Mouse (Mus musculus): Measurements from ENCODE around the gene Fam98a. TPM values are rescaled to one million over a fixed set of nuclear protein-coding genes. Genes with fewer than 3 reads are reported as not detected.

Fam98a gene
- polyA plus RNA-seq, 1 experiment from 2014 or later, result 10.4 TPM

- H3K27ac ChIP-seq (ENCODE audit: low read depth, low read length), result no peak overlapping the region
- H3K9me3 ChIP-seq (ENCODE audit: control insufficient read depth, low read length), result no peaks in the 10 kb centered on the region
- no peak overlapping the region for H3K4me2 ChIP-seq
- no peaks in the 10 kb centered on the region for H3K36me3 ChIP-seq (ENCODE audit: control insufficient read depth, insufficient read depth, low read length)
- no peak for DNase-seq (ENCODE audit: low spot score)
- no peaks in the 10 kb centered on the region for H3K4me1 ChIP-seq (replicated peaks; ENCODE audit: control insufficient read depth, insufficient read depth, low read length)
- no peaks in the 10 kb centered on the region for H3K27me3 ChIP-seq (replicated peaks; ENCODE audit: control insufficient read depth, insufficient read depth, low read length)
- 87% methylated on average over 6 of the region's 6 CpGs for WGBS
- H3K9ac ChIP-seq (ENCODE audit: low read depth, low read length), result no peak overlapping the region
- ATAC-seq (replicated peaks; ENCODE audit: low FRiP score), result no peak
- H3K4me3 ChIP-seq (ENCODE audit: low read depth, low read length), result no peak overlapping the region
These were observed 19.2 kb downstream of the Fam98a start for GRCm38 (mm10) chr17:75532469-75532986.

GRCm38 (mm10) chr17:75529222-75529935 is 22.4 kb downstream of the Fam98a start:
- no peaks in the 10 kb centered on the region for H3K27me3 ChIP-seq (replicated peaks; ENCODE audit: control insufficient read depth, insufficient read depth, low read length)
- 93% methylated on average over 14 of the region's 14 CpGs for WGBS
- ATAC-seq (replicated peaks; ENCODE audit: low FRiP score), result no peak

GRCm38 (mm10) chr17:75526411-75526810 is 25.3 kb downstream of the Fam98a start:
- Histone ChIP-seq H3K27me3 (replicated peaks; ENCODE audit: control insufficient read depth, insufficient read depth, low read length) (no peaks in the 10 kb centered on the region), H3K4me2 (no peak overlapping the region), H3K4me1 (replicated peaks; ENCODE audit: control insufficient read depth, insufficient read depth, low read length) (no peaks in the 10 kb centered on the region; the same call in 1 of the 2 replicates), H3K9ac (ENCODE audit: low read depth, low read length) (no peak overlapping the region), H3K27ac (ENCODE audit: low read depth, low read length) (no peak overlapping the region), H3K4me3 (ENCODE audit: low read depth, low read length) (no peak overlapping the region), H3K9me3 (ENCODE audit: control insufficient read depth, low read length) (no peaks in the 10 kb centered on the region), H3K36me3 (ENCODE audit: control insufficient read depth, insufficient read depth, low read length) (no peaks in the 10 kb centered on the region; the same call in 1 of the 2 replicates)
- no peak for ATAC-seq (replicated peaks; ENCODE audit: low FRiP score)
- whole genome bisulfite sequencing, result 77% methylated on average over 1 of the region's 1 CpGs
- DNase-seq (ENCODE audit: low spot score), result no peak

More at GRCm38 (mm10) chr17:75529222-75529935, 22.4 kb downstream of the Fam98a start:
- Histone ChIP-seq H3K4me3 (ENCODE audit: low read depth, low read length) (no peak overlapping the region), H3K4me2 (no peak overlapping the region), H3K4me1 (replicated peaks; ENCODE audit: control insufficient read depth, insufficient read depth, low read length) (no peaks in the 10 kb centered on the region), H3K9me3 (ENCODE audit: control insufficient read depth, low read length) (no peaks in the 10 kb centered on the region), H3K36me3 (ENCODE audit: control insufficient read depth, insufficient read depth, low read length) (no peaks in the 10 kb centered on the region; the same call in 1 of the 2 replicates), H3K9ac (ENCODE audit: low read depth, low read length) (no peak overlapping the region), H3K27ac (ENCODE audit: low read depth, low read length) (no peak overlapping the region)
- no peak for DNase-seq (ENCODE audit: low spot score)

- Histone ChIP-seq H3K4me3 (ENCODE audit: low read depth, low read length) (no peak overlapping the region), H3K27me3 (replicated peaks; ENCODE audit: control insufficient read depth, insufficient read depth, low read length) (no peaks in the 10 kb centered on the region), H3K4me1 (replicated peaks; ENCODE audit: control insufficient read depth, insufficient read depth, low read length) (no peaks in the 10 kb centered on the region; the same call in 1 of the 2 replicates), H3K36me3 (ENCODE audit: control insufficient read depth, insufficient read depth, low read length) (no peaks in the 10 kb centered on the region; the same call in 1 of the 2 replicates), H3K9me3 (ENCODE audit: control insufficient read depth, low read length) (no peaks in the 10 kb centered on the region), H3K4me2 (no peak overlapping the region), H3K27ac (ENCODE audit: low read depth, low read length) (no peak overlapping the region), H3K9ac (ENCODE audit: low read depth, low read length) (no peak overlapping the region)
- WGBS, result 48% methylated on average over 3 of the region's 3 CpGs
- ATAC-seq (replicated peaks; ENCODE audit: low FRiP score), result no peak
- no peak for DNase-seq (ENCODE audit: low spot score)
These were observed 27.9 kb downstream of the Fam98a start for GRCm38 (mm10) chr17:75523812-75524211.

DNA sequence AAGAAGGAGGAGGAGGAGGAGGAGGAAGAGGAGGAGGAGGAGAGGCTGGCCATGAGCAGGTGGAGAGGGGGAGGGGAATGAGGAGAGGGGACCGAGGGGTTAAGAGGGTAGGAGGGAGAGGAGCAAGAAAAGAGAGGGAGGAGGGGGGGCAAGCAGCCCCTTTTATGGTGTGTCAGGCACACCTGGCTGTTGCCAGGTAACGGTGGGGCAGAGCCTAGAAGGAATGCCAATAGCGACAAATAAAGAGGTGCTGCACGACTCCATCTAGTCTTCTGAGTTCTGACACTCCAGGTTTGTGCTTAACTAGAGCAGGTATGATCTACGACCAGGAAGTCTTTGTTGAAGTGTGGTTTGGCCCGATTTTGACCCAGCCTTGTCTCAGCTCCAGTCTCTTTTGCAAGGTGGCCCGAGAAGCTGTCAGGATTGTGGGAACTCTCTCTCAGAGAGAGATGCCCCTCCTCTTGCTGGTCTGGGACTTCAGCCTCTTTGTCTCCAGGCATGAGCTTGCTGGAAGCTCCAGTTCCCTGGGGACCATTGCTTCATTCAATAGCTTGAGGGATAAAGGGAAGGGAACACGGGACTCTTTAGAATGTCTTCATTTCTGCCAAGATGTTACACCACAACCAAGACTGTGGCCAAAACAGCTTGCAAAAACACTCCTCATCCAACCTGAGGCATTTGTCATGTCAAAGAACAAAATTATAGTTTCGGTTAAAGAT is 29.2 kb downstream of the Fam98a start:
- no peak overlapping the region for H3K9ac ChIP-seq (ENCODE audit: low read depth, low read length)
- H3K27me3 ChIP-seq (replicated peaks; ENCODE audit: control insufficient read depth, insufficient read depth, low read length), result no peaks in the 10 kb centered on the region
- no peaks in the 10 kb centered on the region; the same call in 1 of the 2 replicates for H3K4me1 ChIP-seq (replicated peaks; ENCODE audit: control insufficient read depth, insufficient read depth, low read length)
- 40% methylated on average over 9 of the region's 9 CpGs for WGBS
- no peak overlapping the region for H3K27ac ChIP-seq (ENCODE audit: low read depth, low read length)
- H3K4me2 ChIP-seq, result no peak overlapping the region
- ATAC-seq (replicated peaks; ENCODE audit: low FRiP score), result no peak
- no peaks in the 10 kb centered on the region for H3K9me3 ChIP-seq (ENCODE audit: control insufficient read depth, low read length)
- no peak overlapping the region for H3K4me3 ChIP-seq (ENCODE audit: low read depth, low read length)
- no peaks in the 10 kb centered on the region; the same call in 1 of the 2 replicates for H3K36me3 ChIP-seq (ENCODE audit: control insufficient read depth, insufficient read depth, low read length)
- no peak for DNase-seq (ENCODE audit: low spot score)

DNA sequence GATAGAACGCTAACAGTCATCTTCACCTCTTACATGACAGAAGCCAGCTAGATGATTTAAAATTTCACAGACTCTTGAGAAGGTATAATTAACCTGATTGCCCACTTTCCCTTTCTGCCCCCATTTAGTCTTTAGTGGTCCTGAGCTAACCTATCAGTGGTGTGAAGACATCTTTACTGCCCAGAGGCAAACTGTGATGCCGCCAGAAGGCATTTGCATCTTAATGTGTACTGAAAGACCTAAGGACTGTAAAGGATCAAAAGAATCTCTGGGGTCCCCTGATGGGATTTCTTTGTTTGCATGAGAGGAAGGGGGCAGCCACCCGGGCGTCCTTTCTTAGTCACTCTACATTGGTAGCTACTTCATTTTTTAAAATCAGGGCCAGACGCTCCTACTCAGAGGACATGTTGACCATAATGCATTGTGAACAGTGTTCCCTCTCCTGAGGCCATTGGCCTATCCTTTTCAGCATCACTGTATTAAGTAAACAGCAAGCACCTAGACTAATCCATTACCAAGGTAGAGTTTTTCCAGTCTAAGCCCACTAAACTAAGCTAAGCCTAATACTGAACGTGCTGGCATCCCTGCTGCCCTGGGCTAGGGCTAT is 30.4 kb downstream of the Fam98a start:
- ATAC-seq (replicated peaks; ENCODE audit: low FRiP score) (no peak), DNase-seq (ENCODE audit: low spot score) (no peak)

DNA sequence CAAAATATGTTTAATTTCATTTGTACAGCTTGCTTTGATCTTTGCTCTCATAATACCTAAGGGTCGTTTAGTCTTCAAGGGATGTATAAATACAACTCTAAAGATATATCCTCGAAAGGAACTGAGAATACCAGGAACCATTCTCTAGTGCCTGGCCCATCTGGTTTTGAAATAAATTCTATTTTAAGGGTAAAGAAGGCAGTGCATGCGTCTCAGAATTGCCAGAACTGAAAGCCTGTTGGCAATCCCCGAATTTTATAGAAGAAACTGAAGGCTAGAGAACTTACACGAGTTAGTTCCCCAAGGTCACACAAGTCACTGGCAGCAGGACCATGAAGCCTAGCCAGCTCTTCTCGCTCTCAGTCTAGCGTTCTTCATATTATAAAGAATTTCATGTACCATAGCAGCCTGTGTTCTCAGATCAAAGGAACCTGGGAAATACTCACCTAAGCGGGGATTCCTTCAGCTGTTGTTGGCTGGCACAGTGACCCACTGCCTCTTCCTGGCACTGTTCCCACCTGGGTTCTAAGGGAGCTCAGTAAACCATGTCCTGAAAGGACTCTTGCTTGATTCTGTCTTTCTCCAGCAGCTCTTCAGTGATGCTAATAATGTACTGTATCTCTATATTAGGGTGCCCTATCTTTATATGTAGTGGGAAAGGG is 32.4 kb downstream of the Fam98a start:
- Histone ChIP-seq H3K4me1 (replicated peaks; ENCODE audit: control insufficient read depth, insufficient read depth, low read length) (no peaks in the 10 kb centered on the region; the same call in 1 of the 2 replicates), H3K27me3 (replicated peaks; ENCODE audit: control insufficient read depth, insufficient read depth, low read length) (no peaks in the 10 kb centered on the region), H3K27ac (ENCODE audit: low read depth, low read length) (no peak overlapping the region), H3K9ac (ENCODE audit: low read depth, low read length) (no peak overlapping the region), H3K9me3 (ENCODE audit: control insufficient read depth, low read length) (no peaks in the 10 kb centered on the region), H3K4me3 (ENCODE audit: low read depth, low read length) (no peak overlapping the region), H3K36me3 (ENCODE audit: control insufficient read depth, insufficient read depth, low read length) (no peaks in the 10 kb centered on the region), H3K4me2 (no peak overlapping the region)
- no peak for ATAC-seq (replicated peaks; ENCODE audit: low FRiP score)
- 80% methylated on average over 8 of the region's 8 CpGs for WGBS
- no peak for DNase-seq (ENCODE audit: low spot score)

More for the DNA sequence above, 30.4 kb downstream of the Fam98a start:
- Histone ChIP-seq H3K36me3 (ENCODE audit: control insufficient read depth, insufficient read depth, low read length) (no peaks in the 10 kb centered on the region; the same call in 1 of the 2 replicates), H3K4me1 (replicated peaks; ENCODE audit: control insufficient read depth, insufficient read depth, low read length) (no peaks in the 10 kb centered on the region; the same call in 1 of the 2 replicates), H3K9ac (ENCODE audit: low read depth, low read length) (no peak overlapping the region), H3K27me3 (replicated peaks; ENCODE audit: control insufficient read depth, insufficient read depth, low read length) (no peaks in the 10 kb centered on the region), H3K4me2 (no peak overlapping the region), H3K9me3 (ENCODE audit: control insufficient read depth, low read length) (no peaks in the 10 kb centered on the region), H3K4me3 (ENCODE audit: low read depth, low read length) (no peak overlapping the region), H3K27ac (ENCODE audit: low read depth, low read length) (no peak overlapping the region)
- WGBS, result 57% methylated on average over 6 of the region's 6 CpGs

GRCm38 (mm10) chr17:75518181-75518901 is 33.4 kb downstream of the Fam98a start:
- no peak overlapping the region for H3K9ac ChIP-seq (ENCODE audit: low read depth, low read length)
- H3K36me3 ChIP-seq (ENCODE audit: control insufficient read depth, insufficient read depth, low read length), result no peaks in the 10 kb centered on the region
- no peaks in the 10 kb centered on the region for H3K9me3 ChIP-seq (ENCODE audit: control insufficient read depth, low read length)
- H3K27me3 ChIP-seq (replicated peaks; ENCODE audit: control insufficient read depth, insufficient read depth, low read length), result no peaks in the 10 kb centered on the region
- ATAC-seq (replicated peaks; ENCODE audit: low FRiP score) (no peak), DNase-seq (ENCODE audit: low spot score) (no peak)
- no peak overlapping the region for H3K4me3 ChIP-seq (ENCODE audit: low read depth, low read length)
- H3K4me1 ChIP-seq (replicated peaks; ENCODE audit: control insufficient read depth, insufficient read depth, low read length), result no peaks in the 10 kb centered on the region
- WGBS, result 35% methylated on average over 8 of the region's 8 CpGs
- no peak overlapping the region for H3K4me2 ChIP-seq
- H3K27ac ChIP-seq (ENCODE audit: low read depth, low read length), result no peak overlapping the region
